Mouse (Mus musculus): ENCODE data around the gene Alpl. TPM values are rescaled to one million over a fixed set of nuclear protein-coding genes. Genes with fewer than 3 reads are reported as not detected.

The Alpl gene
- total and polyA plus RNA-seq, 3 experiments = 62.9 to 164 (median 115) TPM

- H3K9me3 ChIP-seq (replicated peaks; ENCODE audit: low read length) = no peaks in the 10 kb centered on the region
- TF ChIP-seq ZNF384 (IDR thresholded peaks at IDR 0.05; ENCODE audit: low read depth, low read length) (no peak), JUN (IDR thresholded peaks at IDR 0.05; ENCODE audit: insufficient read depth, low read depth, low read length) (no peak), SMC3 (IDR thresholded peaks at IDR 0.05; ENCODE audit: low read depth, low read length) (no peak), RAD21 (IDR thresholded peaks at IDR 0.05; ENCODE audit: low read depth, low read length) (no peak), MEF2A (IDR thresholded peaks at IDR 0.05; ENCODE audit: borderline replicate concordance, low read depth, low read length) (no peak), POLR2AphosphoS2 (IDR thresholded peaks at IDR 0.05; ENCODE audit: low read depth, low read length) (no peak), ELF1 (IDR thresholded peaks at IDR 0.05; ENCODE audit: low read depth, low read length) (no peak), KAT2A (IDR thresholded peaks at IDR 0.05; ENCODE audit: insufficient replicate concordance, low read length) (no peak), ZC3H11A (IDR thresholded peaks at IDR 0.05; ENCODE audit: low read depth, low read length) (no peak), RCOR1 (conservative IDR thresholded peaks at IDR 0.05; ENCODE audit: low read depth, low read length) (no peak), MAFK (IDR thresholded peaks at IDR 0.05; ENCODE audit: insufficient replicate concordance, low read length) (no peak), SIN3A (IDR thresholded peaks at IDR 0.05; ENCODE audit: low read length) (no peak), NRF1 (IDR thresholded peaks at IDR 0.05; ENCODE audit: low read depth, low read length) (no peak), PAX5 (IDR thresholded peaks at IDR 0.05; ENCODE audit: low read length) (no peak), TBP (conservative IDR thresholded peaks at IDR 0.05; ENCODE audit: low read depth, low read length) (no peak), TCF12 (IDR thresholded peaks at IDR 0.05; ENCODE audit: low read depth, low read length) (no peak)
- no peak overlapping the region for H3K9ac ChIP-seq (ENCODE audit: insufficient read depth, low read depth)
- H3K79me2 ChIP-seq (replicated peaks; ENCODE audit: control insufficient read depth, extremely low read depth, insufficient read depth, poor library complexity, severe bottlenecking) = no peaks in the 10 kb centered on the region
- dilution Hi-C loops (cut with MboI; ENCODE audit: extremely low pct_ligation_motif_present, extremely low pct_unique_long_range_greater_than_20kb, low sequenced_read_pairs) = no loop called here
- H3K4me2 ChIP-seq (ENCODE audit: insufficient read depth, low read depth, poor library complexity, severe bottlenecking) = no peak overlapping the region
- no peak overlapping the region for H3K27ac ChIP-seq (ENCODE audit: insufficient read depth, low read depth)
- in situ Hi-C loops (cut with MboI; ENCODE audit: low pct_ligation_motif_present, low pct_unique_long_range_greater_than_20kb, low sequenced_read_pairs) = loop anchor here (5.0 kb wide), 1 partner anchor 45 kb away; no protein-coding TSS in a partner anchor
- H3K4me3 ChIP-seq (replicated peaks in 1 of 3; ENCODE audit: low read depth in 2 of 3, low read length in 2 of 3, poor library complexity in 1 of 3) = no peak overlapping the region
- H3K36me3 ChIP-seq (replicated peaks in 1 of 2; ENCODE audit: control insufficient read depth in 1 of 2, insufficient read depth in 1 of 2, low read length in 1 of 2) = peaks cover 67 to 97% of the 10 kb centered on the region in 2 experiments
- no peak for DNase-seq (ENCODE audit: extremely low read depth)
- peaks cover 39 to 73% of the 10 kb centered on the region in 2 experiments for H3K4me1 ChIP-seq (ENCODE audit: control insufficient read depth in 1 of 2, insufficient read depth in 2 of 2)
- no peaks in the 10 kb centered on the region for H3K27me3 ChIP-seq (replicated peaks)
These were observed 48.6 kb downstream of the Alpl start for GRCm38 (mm10) chr4:137747590-137747989.

- H3K36me3 ChIP-seq (replicated peaks in 1 of 2; ENCODE audit: control insufficient read depth in 1 of 2, insufficient read depth in 1 of 2, low read length in 1 of 2) = peaks cover 66 to 97% of the 10 kb centered on the region in 2 experiments
- H3K4me1 ChIP-seq (ENCODE audit: control insufficient read depth in 1 of 2, insufficient read depth in 2 of 2) = peaks cover 37 to 69% of the 10 kb centered on the region in 2 experiments
- no peaks in the 10 kb centered on the region for H3K79me2 ChIP-seq (replicated peaks; ENCODE audit: control insufficient read depth, extremely low read depth, insufficient read depth, poor library complexity, severe bottlenecking)
- DNase-seq (ENCODE audit: extremely low read depth) = no peak
- dilution Hi-C loops (cut with MboI; ENCODE audit: extremely low pct_ligation_motif_present, extremely low pct_unique_long_range_greater_than_20kb, low sequenced_read_pairs) = no loop called here
- no peak overlapping the region for H3K4me3 ChIP-seq (replicated peaks in 1 of 3; ENCODE audit: low read depth in 2 of 3, low read length in 2 of 3, poor library complexity in 1 of 3)
- no peak overlapping the region for H3K9ac ChIP-seq (ENCODE audit: insufficient read depth, low read depth)
- no peak for TF ChIP-seq MYC (IDR thresholded peaks at IDR 0.05; ENCODE audit: low read depth, low read length)
- no peak for TF ChIP-seq USF1 (IDR thresholded peaks at IDR 0.05; ENCODE audit: low read depth, low read length)
- TF ChIP-seq MAFK (IDR thresholded peaks at IDR 0.05; ENCODE audit: insufficient replicate concordance, low read length) = no peak
- no peak for TF ChIP-seq ETS1 (conservative IDR thresholded peaks at IDR 0.05; ENCODE audit: low read depth, low read length)
- TF ChIP-seq CHD1 (IDR thresholded peaks at IDR 0.05; ENCODE audit: low read depth, low read length) = no peak
- TF ChIP-seq MXI1 (IDR thresholded peaks at IDR 0.05; ENCODE audit: low read depth, low read length) = no peak
- no peak for TF ChIP-seq ZC3H11A (IDR thresholded peaks at IDR 0.05; ENCODE audit: low read depth, low read length)
- no peak for TF ChIP-seq POLR2AphosphoS2 (IDR thresholded peaks at IDR 0.05; ENCODE audit: low read depth, low read length)
- no peak for TF ChIP-seq GABPA (IDR thresholded peaks at IDR 0.05; ENCODE audit: insufficient replicate concordance, low read depth, low read length)
- TF ChIP-seq POLR2A (IDR thresholded peaks at IDR 0.05; ENCODE audit: low read depth, low read length) = no peak
- no peak for TF ChIP-seq JUND (conservative IDR thresholded peaks at IDR 0.05; ENCODE audit: low read depth, low read length)
- no peak for TF ChIP-seq MAX (IDR thresholded peaks at IDR 0.05; ENCODE audit: low read length)
- TF ChIP-seq IRF4 (IDR thresholded peaks at IDR 0.05; ENCODE audit: low read depth, low read length) = no peak
- TF ChIP-seq ZNF384 (IDR thresholded peaks at IDR 0.05; ENCODE audit: low read depth, low read length) = no peak
- no peak for TF ChIP-seq RAD21 (IDR thresholded peaks at IDR 0.05; ENCODE audit: low read depth, low read length)
- no peak for TF ChIP-seq USF2 (conservative IDR thresholded peaks at IDR 0.05; ENCODE audit: low read depth, low read length)
- no peak for TF ChIP-seq PAX5 (IDR thresholded peaks at IDR 0.05; ENCODE audit: low read length)
- no peak for TF ChIP-seq E2F4 (IDR thresholded peaks at IDR 0.05; ENCODE audit: insufficient replicate concordance, low read depth, low read length)
- no peak for TF ChIP-seq KAT2A (IDR thresholded peaks at IDR 0.05; ENCODE audit: insufficient replicate concordance, low read length)
- TF ChIP-seq BHLHE40 (IDR thresholded peaks at IDR 0.05; ENCODE audit: low read depth, low read length) = no peak
- no peaks in the 10 kb centered on the region for H3K27me3 ChIP-seq (replicated peaks)
- in situ Hi-C loops (cut with MboI; ENCODE audit: low pct_ligation_motif_present, low pct_unique_long_range_greater_than_20kb, low sequenced_read_pairs) = loop anchor here (5.0 kb wide), 1 partner anchor 45 kb away; no protein-coding TSS in a partner anchor
- H3K9me3 ChIP-seq (replicated peaks; ENCODE audit: low read length) = no peaks in the 10 kb centered on the region
- H3K27ac ChIP-seq (ENCODE audit: insufficient read depth, low read depth) = no peak overlapping the region
- no peak overlapping the region for H3K4me2 ChIP-seq (ENCODE audit: insufficient read depth, low read depth, poor library complexity, severe bottlenecking)
These were observed 49.1 kb downstream of the Alpl start for GRCm38 (mm10) chr4:137747091-137747490.

All from CH12.LX (cell line).